Mouse (Mus musculus) adrenal gland, postnatal 36 days (tissue): ENCODE results near the gene Syt14. TPM values are rescaled to one million over a fixed set of nuclear protein-coding genes. Genes with fewer than 3 reads are reported as not detected.

Experiments used
- DNase-seq, 2 experiments: peaks; one replicate each; pipeline ENCODE4 v3.0.0; 2021; ENCODE audit warnings: mixed read lengths in 1 of 2
- total RNA-seq, 2 experiments: library from RNA; stranded (reverse); gene quantifications; 2 replicates each; pipeline ENCODE4 v1.2.3; 2021

The Syt14 gene
- total RNA-seq, 2 experiments from 2014 or later = 7.0 to 13.5 TPM

GRCm38 (mm10) chr1:192864440-192864839 lies 171.1 kb downstream of the Syt14 start:
- no peak for DNase-seq

- no peak for DNase-seq
Measured at GRCm38 (mm10) chr1:192861305-192861960, 174.1 kb downstream of the Syt14 start.

GRCm38 (mm10) chr1:192860273-192860672 lies 175.3 kb downstream of the Syt14 start:
- no peak for DNase-seq

- no peak for DNase-seq
Measured at GRCm38 (mm10) chr1:192857582-192857981, 178.0 kb downstream of the Syt14 start.

- DNase-seq = no peak
Measured at GRCm38 (mm10) chr1:192856931-192857330, 178.6 kb downstream of the Syt14 start.

GRCm38 (mm10) chr1:192856411-192856810 lies 179.2 kb downstream of the Syt14 start:
- no peak for DNase-seq

- DNase-seq = peak; percentile 69 to 74
Measured at GRCm38 (mm10) chr1:192855474-192856230, 179.9 kb downstream of the Syt14 start, which contains the start of gene Sertad4. Sertad4 (minus strand) TSS chr1:192855756.

- DNase-seq = peak; percentile 59 to 64
Measured at GRCm38 (mm10) chr1:192854819-192855271, 180.7 kb downstream of the Syt14 start.

- DNase-seq = no peak
Measured at GRCm38 (mm10) chr1:192853988-192854818, 181.4 kb downstream of the Syt14 start.

- no peak for DNase-seq
Measured at GRCm38 (mm10) chr1:192853429-192853828, 182.1 kb downstream of the Syt14 start.

GRCm38 (mm10) chr1:192852047-192852446 lies 183.5 kb downstream of the Syt14 start:
- no peak for DNase-seq

- DNase-seq = peak in 1 of 2 experiments; percentile 27
Measured at GRCm38 (mm10) chr1:192851640-192852039, 183.9 kb downstream of the Syt14 start.

GRCm38 (mm10) chr1:192851126-192851525 lies 184.4 kb downstream of the Syt14 start:
- DNase-seq = no peak

- no peak for DNase-seq
Measured at GRCm38 (mm10) chr1:192849616-192850015, 186.0 kb downstream of the Syt14 start.

- no peak for DNase-seq
Measured at GRCm38 (mm10) chr1:192847254-192847653, 188.3 kb downstream of the Syt14 start.

Other genes with a start within 250 kb of the Syt14 start
- 1 to 10 TPM; 2.8 to 9.5 TPM for gene Sertad4, start 180.0 kb downstream of the Syt14 start, total RNA-seq
- gene Diexf, start 94.5 kb upstream of the Syt14 start, total RNA-seq = 10 to 100 TPM; 13.7 to 15.9 TPM
- under 1 TPM; 0.36 to 0.46 TPM for gene Irf6, start 117.3 kb upstream of the Syt14 start, total RNA-seq
- 1 to 10 TPM; 2.8 to 3.7 TPM for gene A130010J15Rik, start 132.3 kb upstream of the Syt14 start, total RNA-seq
- gene Traf3ip3, start 165.9 kb upstream of the Syt14 start, total RNA-seq = 1 to 10 TPM in 1 of 2 experiments, under 1 TPM in 1; 0.95 to 2.1 TPM
- 1 to 10 TPM; 2.1 to 3.0 TPM for gene Lamb3, start 171.9 kb upstream of the Syt14 start, total RNA-seq
- gene Hsd11b1, start 228.3 kb upstream of the Syt14 start, total RNA-seq = 100 to 1,000 TPM; 102 to 117 TPM
- 100 to 1,000 TPM; 117 to 162 TPM for gene G0s2, start 237.4 kb upstream of the Syt14 start, total RNA-seq